Mouse (Mus musculus) ES-CJ7 (cell line): Measurements from ENCODE around the gene Olfr1241.

ENCODE experiments used
- DNase-seq: peaks from one replicate; pipeline ENCODE4 v3.0.0; 2011; ENCODE audit warnings: low read depth, low spot score

The Olfr1241 gene

GRCm38 (mm10) chr2:89487026-89487425, at the start of gene Olfr1241:
Olfr1241 (minus strand) TSS chr2:89487126.
- DNase-seq: no peak

GRCm38 (mm10) chr2:89531387-89531786, 44.5 kb upstream of the Olfr1241 start, which contains the start of gene Olfr1243:
Olfr1243 (minus strand) TSS chr2:89531487.
- no peak for DNase-seq

GRCm38 (mm10) chr2:89498235-89498634, 11.3 kb upstream of the Olfr1241 start, which contains the start of gene Olfr1242:
Olfr1242 (minus strand) TSS chr2:89498335.
- no peak for DNase-seq

- DNase-seq: no peak
Measured at GRCm38 (mm10) chr2:89442900-89443299, 44.0 kb downstream of the Olfr1241 start, which contains the start of gene Olfr1240. Olfr1240 (minus strand) TSS chr2:89443000.
